15 mouse cellular contexts compared by ENCODE assay signal in genomic region chr7:71188119-71188518, GRCm38 (mm10).
A peak's percentile ranks its signal among the peaks of the same experiment; 100 is the strongest.
DNase-seq lines count a peak whose midpoint lies in the region; ATAC-seq and TF ChIP-seq lines count a peak whose summit lies in the region.
"Had no signal": no experiment of that assay in that cellular context is flagged by ENCODE, and none has a peak within 500 bp of the region (broad histone marks: within the 10 kb centered on the region; RNA-seq: fewer than 3 reads in every experiment).

No protein-coding gene starts in this region.

- H3K27ac ChIP-seq in hindbrain, embryonic 10.5 days, result peak overlapping the region; percentile 51; the same call in 1 of the 2 replicates
- H3K27ac ChIP-seq in hindbrain, embryonic 16.5 days (ENCODE audit: low read depth, low read length), result no peak overlapping the region
- H3K27ac ChIP-seq in stomach, embryonic 14.5 days (ENCODE audit: low read length), result peak overlapping the region; percentile 52; the same call in 1 of the 2 replicates
- no peak overlapping the region for H3K27ac ChIP-seq in stomach, postnatal 0 days (replicated peaks)
- H3K27ac ChIP-seq: embryonic facial prominence, embryonic 15.5 days; left cerebral cortex, adult 2 months; liver, embryonic 14.5 days; midbrain, embryonic 13.5 days had no signal

- peaks cover 11% of the 10 kb centered on the region for H3K4me1 ChIP-seq in hindbrain, embryonic 10.5 days (replicated peaks)
- H3K4me1 ChIP-seq in hindbrain, embryonic 16.5 days (ENCODE audit: control insufficient read depth, insufficient read depth, low read depth, low read length), result peaks cover 3% of the 10 kb centered on the region
- peaks cover 1% of the 10 kb centered on the region; the same call in 1 of the 2 replicates for H3K4me1 ChIP-seq in stomach, embryonic 14.5 days (ENCODE audit: control insufficient read depth, insufficient read depth, low read length)
- H3K4me1 ChIP-seq in stomach, postnatal 0 days (replicated peaks; ENCODE audit: control insufficient read depth, insufficient read depth), result no peaks in the 10 kb centered on the region
- H3K4me1 ChIP-seq: embryonic facial prominence, embryonic 15.5 days had no signal

- TF ChIP-seq EP300 in stomach, postnatal 0 days (optimal IDR thresholded peaks at IDR 0.05), result no peak

- ATAC-seq in hindbrain, embryonic 16.5 days, result no peak
- ATAC-seq in stomach, embryonic 14.5 days (ENCODE audit: insufficient number of reproducible peaks, insufficient read depth, low FRiP score, low read depth), result no peak
- no peak for ATAC-seq in stomach, postnatal 0 days (ENCODE audit: low FRiP score, low TSS enrichment)
- no peak for ATAC-seq in frontal cortex, adult (ENCODE audit: low TSS enrichment)
- ATAC-seq: forebrain, embryonic 16.5 days; midbrain, embryonic 13.5 days had no signal

- peak; percentile 12 for DNase-seq in hindbrain, embryonic 10.5 days (ENCODE audit: low spot score)
- DNase-seq in stomach, postnatal 0 days (ENCODE audit: low spot score), result no peak
- DNase-seq in kidney, postnatal 10 days, result peak; percentile 36
- no peak for DNase-seq in spleen, postnatal 36 days (ENCODE audit: low spot score in 2 of 2)
- DNase-seq in layer of hippocampus, postnatal 10 days (ENCODE audit: low spot score in 2 of 2), result no peak
- DNase-seq: B cell, adult 2 months; heart, adult 18-20 months had no signal

- no peak for TF ChIP-seq CTCF in stomach, postnatal 0 days (IDR thresholded peaks at IDR 0.05; ENCODE audit: low read depth)

- H3K9me3 ChIP-seq in hindbrain, embryonic 10.5 days, result no peaks in the 10 kb centered on the region
- H3K9me3 ChIP-seq in hindbrain, embryonic 16.5 days (ENCODE audit: control insufficient read depth, low read length), result no peaks in the 10 kb centered on the region
- no peaks in the 10 kb centered on the region for H3K9me3 ChIP-seq in stomach, embryonic 14.5 days (ENCODE audit: control insufficient read depth, low read depth, low read length)
- H3K9me3 ChIP-seq in stomach, postnatal 0 days (ENCODE audit: control insufficient read depth, low read length), result no peaks in the 10 kb centered on the region
- H3K9me3 ChIP-seq: embryonic facial prominence, embryonic 15.5 days; midbrain, embryonic 13.5 days had no signal

- no peaks in the 10 kb centered on the region for H3K36me3 ChIP-seq in hindbrain, embryonic 10.5 days
- no peaks in the 10 kb centered on the region for H3K36me3 ChIP-seq in hindbrain, embryonic 16.5 days (ENCODE audit: control insufficient read depth, insufficient read depth, low read length)
- no peaks in the 10 kb centered on the region for H3K36me3 ChIP-seq in stomach, embryonic 14.5 days (ENCODE audit: control insufficient read depth, insufficient read depth, low read length)
- no peaks in the 10 kb centered on the region for H3K36me3 ChIP-seq in stomach, postnatal 0 days (ENCODE audit: control insufficient read depth, insufficient read depth, low read length)
- H3K36me3 ChIP-seq: embryonic facial prominence, embryonic 15.5 days; midbrain, embryonic 13.5 days had no signal

- no peak overlapping the region for H3K4me2 ChIP-seq in hindbrain, embryonic 16.5 days (ENCODE audit: low read length)
- H3K4me2 ChIP-seq in stomach, embryonic 14.5 days (replicated peaks; ENCODE audit: low read depth, low read length), result no peak overlapping the region
- H3K4me2 ChIP-seq in stomach, postnatal 0 days (replicated peaks; ENCODE audit: low read depth), result no peak overlapping the region
- H3K4me2 ChIP-seq: embryonic facial prominence, embryonic 15.5 days; midbrain, embryonic 13.5 days had no signal

- H3K27me3 ChIP-seq in hindbrain, embryonic 10.5 days (ENCODE audit: insufficient read depth, poor library complexity, severe bottlenecking), result no peaks in the 10 kb centered on the region
- H3K27me3 ChIP-seq in hindbrain, embryonic 16.5 days (replicated peaks; ENCODE audit: control insufficient read depth, insufficient read depth, low read length), result no peaks in the 10 kb centered on the region
- no peaks in the 10 kb centered on the region for H3K27me3 ChIP-seq in stomach, embryonic 14.5 days (ENCODE audit: control insufficient read depth, insufficient read depth, low read length)
- H3K27me3 ChIP-seq in stomach, postnatal 0 days (ENCODE audit: control insufficient read depth, insufficient read depth, low read length), result no peaks in the 10 kb centered on the region
- H3K27me3 ChIP-seq: embryonic facial prominence, embryonic 15.5 days; midbrain, embryonic 13.5 days had no signal

- WGBS in hindbrain, embryonic 10.5 days, result 11% methylated on average over 6 of the region's 6 CpGs
- 18% methylated on average over 6 of the region's 6 CpGs for WGBS in hindbrain, embryonic 16.5 days
- 9% methylated on average over 6 of the region's 6 CpGs for WGBS in stomach, embryonic 14.5 days
- WGBS in stomach, postnatal 0 days, result 15% methylated on average over 6 of the region's 6 CpGs

- H3K9ac ChIP-seq in hindbrain, embryonic 16.5 days (ENCODE audit: low read depth, low read length), result no peak overlapping the region
- H3K9ac ChIP-seq in stomach, embryonic 14.5 days (replicated peaks; ENCODE audit: low read depth, low read length), result no peak overlapping the region
- H3K9ac ChIP-seq in stomach, postnatal 0 days (ENCODE audit: low read length), result no peak overlapping the region
- H3K9ac ChIP-seq: embryonic facial prominence, embryonic 15.5 days; liver, embryonic 14.5 days; midbrain, embryonic 13.5 days had no signal

- H3K4me3 ChIP-seq in hindbrain, embryonic 10.5 days, result no peak overlapping the region
- no peak overlapping the region for H3K4me3 ChIP-seq in hindbrain, embryonic 16.5 days (ENCODE audit: low read length)
- no peak overlapping the region for H3K4me3 ChIP-seq in stomach, embryonic 14.5 days (ENCODE audit: low read depth, low read length)
- H3K4me3 ChIP-seq in stomach, postnatal 0 days (ENCODE audit: low read depth, low read length), result no peak overlapping the region
- H3K4me3 ChIP-seq: embryonic facial prominence, embryonic 15.5 days; left cerebral cortex, adult 2 months; midbrain, embryonic 13.5 days had no signal

Comparison
In these comparisons a context has a peak if more than half of its experiments do, and no peak if none do; other contexts are left out.
1. H3K27ac ChIP-seq: peak in hindbrain, embryonic 10.5 days (single experiment) and stomach, embryonic 14.5 days (single experiment); none in hindbrain, embryonic 16.5 days (single experiment) and stomach, postnatal 0 days (single experiment).
2. DNase-seq: peak in hindbrain, embryonic 10.5 days (single experiment) and kidney, postnatal 10 days (single experiment); none in stomach, postnatal 0 days (single experiment), spleen, postnatal 36 days (0 of 2) and layer of hippocampus, postnatal 10 days (0 of 2).